Mouse (Mus musculus): ENCODE results near the gene Mapre3.
A peak's percentile ranks its signal among the peaks of the same experiment; 100 is the strongest.

GRCm38 (mm10) chr5:30806106-30806505 lies 8.3 kb upstream of the Mapre3 start:
- TF ChIP-seq CTCF (IDR thresholded peaks at IDR 0.05; ENCODE audit: insufficient read depth, low read length) (peak; percentile 82), POLR2A (IDR thresholded peaks at IDR 0.05; ENCODE audit: borderline replicate concordance, extremely low read depth, low read depth, low read length) (no peak)
